Comparison of ENCODE assay signal across 13 mouse cellular contexts in the genomic region with DNA sequence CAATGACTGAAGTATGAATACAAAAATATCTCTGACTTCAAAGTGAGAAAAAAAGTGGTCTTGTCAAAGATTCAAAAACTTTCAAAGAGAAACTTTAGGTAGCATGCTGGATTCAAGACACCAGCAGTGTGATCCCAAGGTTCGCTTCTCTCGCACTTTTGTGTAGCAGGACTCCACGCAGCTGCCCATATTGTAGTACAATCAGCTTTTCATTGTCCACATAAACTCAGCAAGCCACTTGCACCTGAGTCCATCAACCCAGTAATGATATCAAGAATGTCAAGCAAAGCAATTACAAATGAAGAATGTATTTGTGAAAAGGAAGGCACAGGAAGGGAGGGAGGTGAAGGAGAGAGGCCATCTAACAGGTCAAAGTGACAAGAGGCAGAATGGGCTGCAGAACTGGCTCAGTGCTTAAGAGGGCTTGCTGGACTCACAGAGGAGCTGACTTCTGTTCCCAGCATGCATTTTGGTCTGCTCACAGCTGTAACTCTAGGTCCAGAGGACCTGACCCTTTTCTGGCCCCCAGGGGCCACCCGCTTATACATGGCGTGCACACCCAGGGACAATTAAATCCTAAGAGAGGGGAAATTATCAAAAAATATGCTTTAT. TPM values are rescaled to one million over a fixed set of nuclear protein-coding genes. Genes with fewer than 3 reads are reported as not detected.
"Had no signal": no experiment of that assay in that cellular context is flagged by ENCODE, and none has a peak within 500 bp of the region (broad histone marks: within the 10 kb centered on the region; RNA-seq: fewer than 3 reads in every experiment).

No protein-coding gene starts in this region.

- H3K36me3 ChIP-seq: midbrain, embryonic 13.5 days; midbrain, embryonic 15.5 days had no signal

- ATAC-seq: midbrain, embryonic 13.5 days; midbrain, embryonic 15.5 days had no signal

- DNase-seq: lung, adult 18-20 months; lung, embryonic 14.5 days; lung, postnatal 10 days; lung, postnatal 4 days; right cerebral cortex, postnatal 14 days; thymus, adult 18-20 months; thymus, postnatal 14 days; thymus, postnatal 36 days had no signal

- H3K4me3 ChIP-seq: midbrain, embryonic 13.5 days; midbrain, embryonic 15.5 days had no signal

- H3K27ac ChIP-seq: liver, embryonic 14.5 days; midbrain, embryonic 13.5 days; midbrain, embryonic 15.5 days had no signal

- H3K9ac ChIP-seq: liver, embryonic 14.5 days; lung, embryonic 14.5 days; midbrain, embryonic 13.5 days; midbrain, embryonic 15.5 days had no signal

- H3K9me3 ChIP-seq: midbrain, embryonic 13.5 days; midbrain, embryonic 15.5 days had no signal

- H3K4me1 ChIP-seq: midbrain, embryonic 13.5 days; midbrain, embryonic 15.5 days had no signal

- H3K4me2 ChIP-seq: lung, embryonic 14.5 days; midbrain, embryonic 11.5 days; midbrain, embryonic 13.5 days; midbrain, embryonic 15.5 days had no signal

- H3K27me3 ChIP-seq: midbrain, embryonic 13.5 days; midbrain, embryonic 15.5 days had no signal

RNA-seq across cellular contexts. Expression of gene Col24a1, which starts 7.8 kb away (rescaled TPM):
- polyA plus RNA-seq: spleen, adult 2 months had no signal
